Mouse (Mus musculus) kidney, embryonic 14.5 days (tissue): Measurements from ENCODE around the gene Rasgrp2. TPM values are rescaled to one million over a fixed set of nuclear protein-coding genes. Genes with fewer than 3 reads are reported as not detected.

Experiments
- ATAC-seq: fragments of 200-750 bp; cut with Nextera tagmentation; 2 replicates; pipeline ENCODE4 v1.8.0; 2017; ENCODE audit warnings: moderate number of reproducible peaks, mild to moderate bottlenecking, moderate TSS enrichment, moderate library complexity; ENCODE audit not compliant: low FRiP score, low TSS enrichment
- H3K27ac ChIP-seq: fragments of 300-500 bp; sonication (generic); 2 replicates; pipeline ENCODE4 v1.5.1; 2014; ENCODE audit warnings: low read depth, mild to moderate bottlenecking, low read length, moderate library complexity, mixed read lengths
- H3K27me3 ChIP-seq: fragments of 300-500 bp; sonication (generic); 2 replicates; pipeline ENCODE4 v1.6.1; 2014; ENCODE audit warnings: mild to moderate bottlenecking, low read length; ENCODE audit not compliant: control insufficient read depth, insufficient read depth
- H3K36me3 ChIP-seq: fragments of 300-500 bp; sonication (generic); 2 replicates; pipeline ENCODE4 v1.6.1; 2014; ENCODE audit warnings: low read length, mixed read lengths; ENCODE audit not compliant: control insufficient read depth, insufficient read depth
- H3K4me1 ChIP-seq: fragments of 300-500 bp; sonication (generic); 2 replicates; pipeline ENCODE4 v1.6.1; 2014; ENCODE audit warnings: low read length, mixed read lengths; ENCODE audit not compliant: control insufficient read depth, insufficient read depth
- H3K4me2 ChIP-seq: fragments of 300-500 bp; sonication (generic); replicated peaks from 2 replicates; pipeline ENCODE4 v1.6.1; 2014; ENCODE audit warnings: low read depth, mild to moderate bottlenecking, low read length
- H3K4me3 ChIP-seq: fragments of 300-500 bp; sonication (generic); 2 replicates; pipeline ENCODE4 v1.5.1; 2014; ENCODE audit warnings: mild to moderate bottlenecking, low read length
- H3K9ac ChIP-seq: fragments of 300-500 bp; sonication (generic); 2 replicates; pipeline ENCODE4 v1.6.1; 2014; ENCODE audit warnings: low read depth, mild to moderate bottlenecking, low read length, moderate library complexity
- H3K9me3 ChIP-seq: fragments of 300-500 bp; sonication (generic); 2 replicates; pipeline ENCODE4 v1.6.1; 2016; ENCODE audit warnings: low read length; ENCODE audit not compliant: control insufficient read depth
- WGBS: fragments of 180-500 bp; shearing (Covaris S2); extraction: QIAGEN DNeasy Blood & Tissue Kit; methylation state at CpG from one replicate; pipeline ENCODE4 v1.1.7; 2014; 5-methylcytosine and 5-hydroxymethylcytosine counted together
- polyA plus RNA-seq: library from polyadenylated mRNA; unstranded; fragments of >200 nt; fragmentation: Nextera tagmentation; extraction: Ambion mirVana; gene quantifications from 2 replicates; pipeline ENCODE4 v1.2.1, GENCODE M21; 2014

The Rasgrp2 gene
- polyA plus RNA-seq, 1 experiment from 2014 or later: 77.1 TPM

DNA sequence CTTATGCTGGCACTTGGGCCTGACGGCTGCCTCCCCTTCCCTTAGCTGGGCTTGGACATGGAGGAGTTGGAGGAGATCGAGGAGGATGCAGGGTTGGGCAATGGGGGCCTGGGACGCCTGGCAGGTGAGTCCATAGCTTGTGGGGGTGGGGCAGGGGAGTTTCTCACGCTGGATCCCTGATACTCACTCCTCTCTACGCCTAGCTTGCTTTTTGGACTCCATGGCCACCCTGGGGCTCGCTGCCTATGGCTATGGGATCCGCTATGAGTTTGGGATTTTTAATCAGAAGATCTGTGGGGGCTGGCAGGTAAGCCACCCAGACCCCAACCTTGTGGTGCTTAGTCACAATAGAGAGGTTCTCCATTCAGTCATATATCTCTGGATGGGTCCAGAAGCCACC is 13.3 kb upstream of the Rasgrp2 start:
- no peaks in the 10 kb centered on the region for H3K27me3 ChIP-seq
- no peak overlapping the region for H3K4me2 ChIP-seq
- H3K9me3 ChIP-seq: no peaks in the 10 kb centered on the region
- no peak overlapping the region for H3K4me3 ChIP-seq
- no peak overlapping the region for H3K9ac ChIP-seq
- no peak overlapping the region for H3K27ac ChIP-seq
- 73% methylated on average over 7 of the region's 7 CpGs for WGBS
- peaks cover 48% of the 10 kb centered on the region for H3K4me1 ChIP-seq
- H3K36me3 ChIP-seq: peaks cover 2% of the 10 kb centered on the region; the same call in 1 of the 2 replicates
- no peak for ATAC-seq

DNA sequence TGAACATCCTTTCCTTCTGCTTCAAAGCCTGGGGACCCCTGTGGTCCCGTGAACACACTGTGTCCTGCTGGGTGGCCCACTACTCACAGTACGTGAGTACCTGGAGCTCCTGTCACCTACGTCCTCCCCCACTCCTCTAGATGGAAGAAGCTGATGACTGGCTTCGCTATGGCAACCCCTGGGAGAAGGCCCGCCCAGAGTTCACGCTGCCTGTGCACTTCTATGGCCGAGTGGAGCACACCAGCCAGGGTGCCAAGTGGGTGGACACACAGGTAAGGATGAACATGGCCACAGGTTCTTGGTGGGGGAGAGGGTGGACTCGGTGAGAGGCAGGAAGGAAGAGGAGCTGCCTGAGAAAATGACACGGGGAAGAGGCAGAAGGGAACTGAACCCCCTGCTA is 12.9 kb upstream of the Rasgrp2 start:
- peaks cover 48% of the 10 kb centered on the region for H3K4me1 ChIP-seq

DNA sequence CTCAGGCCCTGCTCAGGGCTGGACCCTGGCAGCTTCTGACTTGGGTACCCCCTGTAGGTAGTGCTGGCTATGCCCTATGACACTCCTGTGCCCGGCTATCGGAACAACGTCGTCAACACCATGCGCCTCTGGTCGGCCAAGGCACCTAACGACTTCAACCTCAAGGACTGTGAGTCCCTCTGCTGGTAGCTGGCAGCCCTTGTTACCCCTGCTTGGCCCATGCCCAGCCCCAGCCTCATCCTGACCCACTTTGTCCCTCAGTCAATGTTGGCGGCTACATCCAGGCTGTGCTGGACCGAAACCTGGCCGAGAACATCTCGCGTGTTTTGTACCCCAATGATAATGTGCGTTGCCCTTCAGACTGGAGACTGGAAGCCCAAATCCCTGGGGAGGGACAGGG is 11.1 kb upstream of the Rasgrp2 start:
- no peaks in the 10 kb centered on the region for H3K9me3 ChIP-seq
- no peak overlapping the region for H3K27ac ChIP-seq
- H3K9ac ChIP-seq: no peak overlapping the region
- H3K4me1 ChIP-seq: peaks cover 43% of the 10 kb centered on the region
- no peak overlapping the region for H3K4me2 ChIP-seq
- WGBS: 85% methylated on average over 13 of the region's 13 CpGs
- no peaks in the 10 kb centered on the region for H3K27me3 ChIP-seq
- H3K36me3 ChIP-seq: no peaks in the 10 kb centered on the region; the same call in 1 of the 2 replicates
- H3K4me3 ChIP-seq: no peak overlapping the region
- no peak for ATAC-seq

More for the DNA sequence above, 12.9 kb upstream of the Rasgrp2 start:
- Histone ChIP-seq H3K9ac (no peak overlapping the region), H3K4me2 (no peak overlapping the region), H3K9me3 (no peaks in the 10 kb centered on the region), H3K36me3 (no peaks in the 10 kb centered on the region; the same call in 1 of the 2 replicates), H3K27ac (no peak overlapping the region), H3K27me3 (no peaks in the 10 kb centered on the region), H3K4me3 (no peak overlapping the region)
- no peak for ATAC-seq
- WGBS: 45% methylated on average over 9 of the region's 9 CpGs

DNA sequence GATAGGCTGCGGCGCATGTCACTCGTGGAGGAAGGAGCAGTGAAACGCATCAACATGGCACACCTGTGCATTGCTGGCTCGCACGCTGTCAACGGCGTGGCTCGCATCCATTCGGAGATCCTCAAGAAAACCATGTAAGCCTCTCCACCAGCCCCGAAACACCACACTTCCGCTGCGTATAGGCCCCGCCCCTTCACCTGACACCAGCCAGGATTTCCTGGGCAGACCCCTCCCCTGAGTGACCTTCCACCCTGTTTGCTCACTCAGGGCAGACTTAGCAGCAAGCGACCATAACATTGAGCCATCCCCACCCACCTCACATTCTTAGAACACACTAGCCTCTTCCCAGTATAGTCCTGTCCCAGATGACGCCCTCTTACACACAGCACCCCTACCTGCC is 9.3 kb upstream of the Rasgrp2 start:
- 3% methylated on average over 16 of the region's 16 CpGs for WGBS
- H3K27ac ChIP-seq: no peak overlapping the region
- no peaks in the 10 kb centered on the region; the same call in 1 of the 2 replicates for H3K36me3 ChIP-seq
- peak; percentile 36 for ATAC-seq
- no peaks in the 10 kb centered on the region for H3K9me3 ChIP-seq
- peak overlapping the region; percentile 34 for H3K4me3 ChIP-seq
- peak overlapping the region; percentile 53 for H3K4me2 ChIP-seq
- peaks cover 27% of the 10 kb centered on the region for H3K4me1 ChIP-seq
- no peaks in the 10 kb centered on the region for H3K27me3 ChIP-seq
- peak overlapping the region; percentile 40; the same call in 1 of the 2 replicates for H3K9ac ChIP-seq

DNA sequence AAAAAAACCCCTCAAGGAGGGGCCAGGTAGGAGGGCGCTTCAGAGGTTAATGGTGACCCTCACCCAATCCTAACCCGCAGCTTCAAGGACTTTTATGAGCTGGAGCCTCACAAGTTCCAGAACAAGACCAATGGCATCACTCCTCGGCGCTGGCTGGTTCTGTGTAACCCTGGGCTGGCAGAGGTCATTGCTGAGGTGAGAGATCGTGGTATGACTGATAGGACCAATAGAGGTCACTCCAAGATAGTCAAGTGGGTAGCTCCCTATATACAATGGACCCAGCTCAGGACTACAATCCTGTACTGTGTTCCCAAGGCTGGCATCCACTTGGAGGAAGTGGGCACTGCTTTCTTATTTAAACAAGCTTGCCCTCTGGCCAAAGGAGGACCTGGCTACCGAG is 8.9 kb upstream of the Rasgrp2 start:
- Histone ChIP-seq H3K27ac (no peak overlapping the region), H3K9ac (no peak overlapping the region), H3K4me3 (no peak overlapping the region), H3K27me3 (no peaks in the 10 kb centered on the region), H3K4me2 (peak overlapping the region; percentile 53; the same call in 1 of the 2 replicates), H3K9me3 (no peaks in the 10 kb centered on the region), H3K4me1 (peaks cover 27% of the 10 kb centered on the region), H3K36me3 (no peaks in the 10 kb centered on the region; the same call in 1 of the 2 replicates)
- ATAC-seq: no peak
- 44% methylated on average over 6 of the region's 6 CpGs for WGBS

DNA sequence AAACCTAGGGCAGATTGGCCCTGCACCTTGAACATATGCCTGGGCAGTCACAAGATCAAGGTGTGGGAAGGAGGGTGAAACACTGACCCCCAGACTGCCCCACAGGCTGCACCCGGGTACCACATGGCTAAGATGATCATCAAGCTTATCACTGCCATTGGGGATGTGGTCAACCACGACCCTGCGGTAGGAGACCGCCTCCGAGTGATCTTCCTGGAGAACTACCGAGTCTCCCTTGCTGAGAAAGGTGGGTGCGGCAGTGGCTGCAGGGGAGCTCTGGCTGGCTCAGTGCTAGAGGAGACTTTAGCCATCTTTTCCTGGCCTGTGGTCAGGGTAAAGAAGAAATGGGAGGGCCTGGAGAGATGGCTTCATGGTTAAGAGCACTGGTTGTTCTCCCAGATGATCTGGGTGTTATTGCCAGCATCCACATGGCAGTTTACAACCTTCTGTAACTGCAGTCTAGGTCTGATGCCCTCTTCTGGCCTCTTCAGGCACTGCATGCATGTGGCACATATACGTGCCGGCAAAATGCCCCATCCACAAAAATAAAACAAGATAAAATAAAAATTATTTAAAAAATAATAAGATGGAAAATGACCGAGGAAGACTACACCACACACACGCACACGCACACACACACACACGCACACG is 6.3 kb upstream of the Rasgrp2 start:
- H3K9ac ChIP-seq: no peak overlapping the region
- H3K36me3 ChIP-seq: no peaks in the 10 kb centered on the region; the same call in 1 of the 2 replicates
- no peak overlapping the region for H3K4me2 ChIP-seq
- no peak overlapping the region for H3K27ac ChIP-seq
- H3K4me3 ChIP-seq: no peak overlapping the region
- H3K27me3 ChIP-seq: no peaks in the 10 kb centered on the region
- WGBS: 95% methylated on average over 14 of the region's 14 CpGs
- ATAC-seq: no peak
- H3K4me1 ChIP-seq: peaks cover 17% of the 10 kb centered on the region
- H3K9me3 ChIP-seq: no peaks in the 10 kb centered on the region

DNA sequence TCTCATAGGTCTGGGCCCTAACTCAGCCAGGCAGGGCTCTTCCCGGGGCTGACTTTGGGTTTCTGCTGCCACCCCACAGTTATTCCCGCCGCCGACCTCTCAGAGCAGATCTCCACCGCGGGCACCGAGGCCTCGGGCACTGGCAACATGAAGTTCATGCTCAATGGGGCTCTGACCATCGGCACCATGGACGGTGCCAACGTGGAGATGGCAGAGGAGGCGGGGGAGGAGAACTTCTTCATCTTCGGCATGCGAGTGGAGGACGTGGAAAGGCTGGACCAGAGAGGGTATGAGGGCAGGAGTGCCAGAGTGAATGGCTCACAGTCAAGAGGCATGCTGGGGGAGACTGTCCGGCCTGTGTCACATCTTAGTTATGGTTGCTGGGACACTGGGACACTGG is 5.5 kb upstream of the Rasgrp2 start:
- Histone ChIP-seq H3K9me3 (no peaks in the 10 kb centered on the region), H3K4me1 (peaks cover 14% of the 10 kb centered on the region), H3K36me3 (no peaks in the 10 kb centered on the region; the same call in 1 of the 2 replicates), H3K4me2 (no peak overlapping the region), H3K27ac (no peak overlapping the region), H3K27me3 (no peaks in the 10 kb centered on the region), H3K9ac (no peak overlapping the region), H3K4me3 (no peak overlapping the region)
- ATAC-seq: no peak
- WGBS: 90% methylated on average over 16 of the region's 16 CpGs

DNA sequence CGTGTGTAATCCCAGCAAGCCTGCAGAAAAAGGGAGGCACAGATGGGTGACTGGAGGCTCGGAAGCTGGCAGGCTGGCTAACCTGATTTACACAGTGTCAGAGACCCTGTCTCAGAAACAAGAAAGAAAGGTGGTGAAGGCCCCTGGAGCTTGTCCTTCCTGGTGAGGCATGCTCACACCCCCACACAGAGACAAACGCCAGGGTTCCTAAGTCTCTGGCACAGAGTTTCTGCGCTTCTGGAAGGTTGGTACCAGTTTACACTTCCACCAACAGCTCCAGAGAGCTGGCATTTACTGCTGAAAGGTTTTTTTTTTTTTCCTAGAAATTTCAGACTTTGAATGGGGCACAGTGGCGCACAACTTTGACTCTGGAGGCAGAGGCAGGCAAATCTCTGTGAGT is 2.9 kb upstream of the Rasgrp2 start:
- 70% methylated on average over 5 of the region's 5 CpGs for WGBS

DNA sequence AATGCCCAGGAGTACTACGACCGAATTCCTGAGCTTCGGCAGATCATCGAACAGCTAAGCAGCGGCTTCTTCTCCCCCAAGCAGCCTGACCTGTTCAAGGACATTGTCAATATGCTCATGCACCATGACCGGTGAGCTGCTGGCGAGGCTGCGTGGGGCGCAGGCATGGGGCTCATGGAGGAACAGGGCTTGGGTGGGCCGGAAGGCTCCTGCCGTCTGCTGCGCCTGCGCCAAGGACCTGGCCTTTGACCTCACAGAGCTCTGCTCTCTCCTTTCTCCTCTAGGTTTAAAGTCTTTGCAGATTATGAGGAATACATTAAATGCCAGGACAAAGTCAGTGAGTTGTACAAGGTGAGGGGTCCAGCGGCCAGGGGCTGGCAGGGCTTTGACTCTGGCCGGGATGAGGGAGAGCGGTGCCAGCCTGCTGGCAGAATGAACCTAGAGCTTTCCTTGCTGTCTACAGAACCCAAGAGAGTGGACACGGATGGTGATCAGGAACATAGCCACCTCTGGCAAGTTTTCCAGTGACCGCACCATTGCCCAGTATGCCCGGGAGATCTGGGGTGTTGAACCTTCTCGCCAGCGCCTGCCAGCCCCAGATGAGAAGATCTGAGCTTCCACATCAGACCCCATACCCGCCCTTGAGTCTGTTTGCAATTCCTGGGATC is 1.4 kb upstream of the Rasgrp2 start:
- no peak for ATAC-seq
- 0 out of 2 replicates have a peak, but pooled peaks cover 2% of the 10 kb centered on the region for H3K27me3 ChIP-seq
- H3K9me3 ChIP-seq: no peaks in the 10 kb centered on the region
- H3K4me3 ChIP-seq: no peak overlapping the region
- WGBS: 76% methylated on average over 22 of the region's 22 CpGs
- no peak overlapping the region; the same call in 1 of the 2 replicates for H3K4me2 ChIP-seq
- H3K36me3 ChIP-seq: no peaks in the 10 kb centered on the region
- no peak overlapping the region for H3K27ac ChIP-seq
- no peak overlapping the region for H3K9ac ChIP-seq
- peaks cover 30% of the 10 kb centered on the region; the same call in 1 of the 2 replicates for H3K4me1 ChIP-seq

More for the DNA sequence above, 2.9 kb upstream of the Rasgrp2 start:
- Histone ChIP-seq H3K4me1 (peaks cover 17% of the 10 kb centered on the region; the same call in 1 of the 2 replicates), H3K27me3 (0 out of 2 replicates have a peak, but pooled peaks cover 2% of the 10 kb centered on the region), H3K9me3 (no peaks in the 10 kb centered on the region), H3K9ac (no peak overlapping the region), H3K36me3 (no peaks in the 10 kb centered on the region), H3K4me3 (no peak overlapping the region), H3K4me2 (no peak overlapping the region), H3K27ac (no peak overlapping the region)
- ATAC-seq: no peak
